Mouse (Mus musculus) liver, embryonic 15.5 days (tissue): ENCODE results near the gene Tssk6. TPM values are rescaled to one million over a fixed set of nuclear protein-coding genes. Genes with fewer than 3 reads are reported as not detected.
A peak's percentile ranks its signal among the peaks of the same experiment; 100 is the strongest.

Experiments used
- ATAC-seq: fragments of 200-750 bp; cut with Nextera tagmentation; 2 replicates; pipeline ENCODE4 v1.8.0; 2017; ENCODE audit warnings: moderate number of reproducible peaks, mild to moderate bottlenecking, moderate library complexity; ENCODE audit not compliant: insufficient read depth
- H3K27ac ChIP-seq: fragments of 300-500 bp; sonication (generic); replicated peaks from 2 replicates; pipeline ENCODE4 v1.5.1; 2015; ENCODE audit warnings: mild to moderate bottlenecking, inconsistent platforms
- H3K27me3 ChIP-seq: fragments of 300-500 bp; sonication (generic); 2 replicates; pipeline ENCODE4 v1.6.1; 2015; ENCODE audit warnings: mild to moderate bottlenecking, inconsistent platforms
- H3K36me3 ChIP-seq: fragments of 300-500 bp; sonication (generic); replicated peaks from 2 replicates; pipeline ENCODE4 v1.6.1; 2015; ENCODE audit warnings: moderate library complexity, mild to moderate bottlenecking, inconsistent platforms
- H3K4me1 ChIP-seq: fragments of 300-500 bp; sonication (generic); replicated peaks from 2 replicates; pipeline ENCODE4 v1.6.1; 2015; ENCODE audit warnings: inconsistent platforms
- H3K4me2 ChIP-seq: fragments of 300-500 bp; sonication (generic); 2 replicates; pipeline ENCODE4 v1.6.1; 2015; ENCODE audit warnings: moderate library complexity, mild to moderate bottlenecking, inconsistent platforms
- H3K4me3 ChIP-seq: fragments of 300-500 bp; sonication (generic); replicated peaks from 2 replicates; pipeline ENCODE4 v1.5.1; 2015; ENCODE audit warnings: mild to moderate bottlenecking, inconsistent platforms
- H3K9ac ChIP-seq: fragments of 300-500 bp; sonication (generic); 2 replicates; pipeline ENCODE4 v1.6.1; 2015; ENCODE audit warnings: moderate library complexity, mild to moderate bottlenecking, inconsistent platforms
- H3K9me3 ChIP-seq: fragments of 300-500 bp; sonication (generic); replicated peaks from 2 replicates; pipeline ENCODE4 v1.6.1; 2016; ENCODE audit warnings: inconsistent platforms
- WGBS: fragments of 180-500 bp; shearing (Covaris S2); methylation state at CpG from one replicate; pipeline ENCODE4 v1.1.7; 2015; ENCODE audit warnings: mixed read lengths; ENCODE audit not compliant: insufficient replicate concordance; 5-methylcytosine and 5-hydroxymethylcytosine counted together
- polyA plus RNA-seq: library from polyadenylated mRNA; unstranded; fragments of >200 nt; fragmentation: Nextera tagmentation; extraction: Ambion mirVana; gene quantifications from 2 replicates; pipeline ENCODE4 v1.2.1, GENCODE M21; 2015

Gene Tssk6
- polyA plus RNA-seq, 1 experiment from 2014 or later: 2.1 TPM

DNA sequence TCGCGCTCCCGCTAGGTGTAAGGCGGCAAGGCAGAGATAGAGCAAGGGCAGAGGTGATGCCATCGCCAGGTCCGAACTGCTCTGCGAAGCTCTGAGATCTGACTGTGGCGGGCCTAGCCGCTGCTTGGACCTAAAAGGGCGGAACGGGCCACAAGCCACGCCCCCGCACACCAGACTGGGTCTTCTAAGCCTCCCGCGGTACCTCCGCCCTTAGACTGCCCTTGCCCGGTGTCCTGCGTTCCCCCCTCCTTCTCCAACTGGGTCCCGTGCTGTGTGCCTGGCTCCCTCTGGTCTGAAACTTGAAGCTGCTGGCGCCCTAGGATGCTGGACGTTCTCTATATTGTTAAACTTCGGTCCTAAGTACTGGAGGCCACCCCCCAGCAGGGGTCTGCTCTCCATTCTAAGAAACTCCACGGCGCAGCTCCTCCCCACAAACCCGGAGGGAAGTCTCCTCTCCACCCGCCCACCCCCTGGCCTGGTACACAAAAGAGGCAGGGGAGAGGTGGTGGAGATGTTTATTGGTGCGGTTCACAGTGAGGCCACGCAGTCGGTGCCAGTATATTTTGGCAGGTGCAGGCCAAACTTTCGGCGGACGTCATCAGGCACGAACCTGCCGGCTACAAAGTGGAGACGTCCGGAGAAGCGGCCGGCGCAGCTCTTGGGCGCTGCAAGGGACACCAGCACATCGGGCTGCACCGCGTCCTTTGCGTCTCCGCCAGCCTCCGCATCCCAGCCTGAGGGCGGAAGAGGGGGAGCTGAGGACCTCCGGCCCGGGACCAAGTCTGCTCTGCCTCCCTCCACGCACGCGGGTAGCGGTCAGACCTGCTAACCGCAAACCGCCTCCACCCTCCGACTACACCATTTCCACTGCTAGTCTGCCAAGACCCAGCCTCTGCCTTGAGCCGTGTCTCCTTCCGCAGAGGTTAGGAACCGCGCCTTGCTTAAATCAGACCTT, 14.4 kb upstream of the Tssk6 start, which contains the start of gene Cilp2:
Cilp2 (minus strand) TSS at position 399 of the 955 bp plus-strand sequence.
- Histone ChIP-seq H3K27ac (no peak within 1 kb of the TSS), H3K4me3 (0 out of 2 replicates have a peak within 1 kb of the TSS, but pooled peaks have one; percentile 14), H3K9me3 (no peaks in the 10 kb centered on the region), H3K27me3 (peaks cover 88% of the 10 kb centered on the region), H3K36me3 (no peaks in the 10 kb centered on the region), H3K4me2 (peak within 1 kb of the TSS; percentile 37), H3K4me1 (peaks cover 21% of the 10 kb centered on the region), H3K9ac (no peak within 1 kb of the TSS)
- no peak for ATAC-seq
- WGBS: 2% methylated on average over 60 of the region's 60 CpGs

DNA sequence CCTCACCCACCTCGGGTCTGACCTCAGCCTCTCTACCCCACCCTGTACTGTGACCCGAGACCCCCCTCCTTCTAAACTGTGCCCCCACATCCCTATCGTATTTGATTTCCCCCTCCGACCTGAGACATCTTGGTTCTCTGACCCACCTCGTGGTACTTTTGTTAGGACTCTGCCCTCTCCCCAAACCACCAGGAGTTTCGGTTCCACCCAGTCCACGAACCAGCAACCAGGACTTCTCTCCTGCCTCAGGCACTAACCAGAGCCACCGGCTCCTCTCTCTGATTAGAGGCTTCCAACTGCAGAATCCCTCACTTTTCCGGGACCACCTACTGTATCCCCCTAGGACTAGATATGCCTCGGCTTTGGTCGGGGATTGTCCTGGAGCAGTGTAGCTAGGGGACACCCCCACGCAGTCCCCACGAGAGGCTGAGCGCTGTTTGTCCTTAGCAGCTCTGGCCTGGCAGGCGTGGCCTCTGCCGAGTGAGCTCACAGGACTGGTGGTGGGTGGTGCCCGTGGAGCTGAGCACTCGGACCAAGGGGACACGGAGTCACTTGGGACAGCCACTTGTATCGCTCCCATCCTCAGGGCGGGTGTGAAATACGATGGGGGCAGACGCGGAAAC, 13.6 kb upstream of the Tssk6 start:
- Histone ChIP-seq H3K4me3 (peak overlapping the region; percentile 14; the same call in 1 of the 2 replicates), H3K36me3 (peaks cover 2% of the 10 kb centered on the region), H3K4me1 (peaks cover 21% of the 10 kb centered on the region), H3K27me3 (peaks cover 80% of the 10 kb centered on the region), H3K9me3 (no peaks in the 10 kb centered on the region), H3K9ac (no peak overlapping the region), H3K4me2 (peak overlapping the region; percentile 37), H3K27ac (no peak overlapping the region)
- ATAC-seq: no peak
- 5% methylated on average over 24 of the region's 24 CpGs for WGBS

DNA sequence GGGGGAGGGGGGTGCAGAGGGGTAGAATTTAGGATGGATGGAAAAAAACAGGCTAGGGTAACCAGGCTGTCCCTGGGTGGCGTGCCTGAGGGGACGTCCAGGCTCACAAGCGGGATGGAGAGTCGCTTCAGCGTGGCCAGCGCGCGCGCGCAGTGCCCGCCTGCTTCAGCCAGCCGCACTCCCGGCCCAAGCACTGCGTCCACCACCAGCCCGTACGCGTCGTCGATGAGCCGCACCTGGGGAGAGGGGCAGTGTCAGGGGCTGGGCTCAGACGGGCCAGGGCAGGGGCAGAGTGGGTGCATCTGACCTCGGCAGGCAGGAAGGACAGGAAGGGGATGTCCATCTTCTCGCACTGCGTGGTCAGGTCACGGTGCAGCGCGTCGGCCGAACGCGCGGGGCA, 13.1 kb upstream of the Tssk6 start:
- Histone ChIP-seq H3K4me3 (peak overlapping the region; percentile 14; the same call in 1 of the 2 replicates), H3K4me2 (peak overlapping the region; percentile 29), H3K27ac (no peak overlapping the region), H3K9me3 (no peaks in the 10 kb centered on the region), H3K4me1 (peaks cover 21% of the 10 kb centered on the region), H3K9ac (no peak overlapping the region), H3K36me3 (peaks cover 8% of the 10 kb centered on the region), H3K27me3 (peaks cover 75% of the 10 kb centered on the region)
- no peak for ATAC-seq
- WGBS: 6% methylated on average over 32 of the region's 32 CpGs

DNA sequence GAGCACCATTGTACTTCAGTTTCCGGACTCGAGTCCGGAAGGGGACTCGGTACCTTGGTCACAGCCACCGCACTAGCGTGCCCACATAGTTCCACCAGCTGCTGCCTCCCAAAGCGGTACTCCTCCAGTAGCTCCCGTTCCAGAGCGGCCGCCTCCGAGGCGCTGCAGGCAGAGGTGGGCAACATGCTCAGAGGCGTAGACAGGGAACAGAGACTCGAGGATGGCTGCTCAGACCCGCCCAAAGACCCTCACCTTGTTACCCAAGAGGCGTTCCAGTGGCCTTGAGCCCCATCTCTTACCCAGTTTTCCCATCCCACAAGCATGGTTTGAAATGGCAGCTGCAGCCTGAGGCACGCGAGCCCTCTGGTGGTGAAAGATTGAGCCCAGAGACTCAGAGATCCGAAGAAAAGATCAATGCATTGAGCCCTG, 11.2 kb upstream of the Tssk6 start:
- WGBS: 40% methylated on average over 19 of the region's 19 CpGs
- Histone ChIP-seq H3K27ac (no peak overlapping the region), H3K9ac (no peak overlapping the region), H3K9me3 (no peaks in the 10 kb centered on the region), H3K4me2 (no peak overlapping the region), H3K36me3 (peaks cover 22% of the 10 kb centered on the region), H3K27me3 (peaks cover 55% of the 10 kb centered on the region), H3K4me3 (no peak overlapping the region), H3K4me1 (peaks cover 27% of the 10 kb centered on the region)
- no peak for ATAC-seq

DNA sequence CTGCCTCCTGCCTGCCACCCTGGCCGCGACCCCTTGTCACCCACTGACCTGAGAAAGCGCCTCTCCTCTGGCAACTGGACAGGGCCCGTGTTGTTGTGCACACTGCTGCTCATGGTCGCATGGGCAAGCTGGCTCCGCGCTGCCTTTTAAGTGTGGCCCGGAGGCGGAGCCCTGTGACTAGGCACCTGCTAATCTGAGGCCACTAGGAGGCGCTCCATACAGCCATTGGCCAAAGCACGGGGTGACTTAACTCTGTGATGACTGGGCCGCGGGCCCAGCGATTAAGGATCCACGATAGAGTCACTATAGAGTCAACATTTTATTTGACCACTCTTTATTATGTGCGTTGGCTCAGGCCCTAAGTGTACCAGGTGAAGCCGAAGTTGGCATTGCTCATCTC, 8.1 kb upstream of the Tssk6 start:
- peaks cover 36% of the 10 kb centered on the region for H3K36me3 ChIP-seq
- ATAC-seq: no peak
- no peak overlapping the region for H3K9ac ChIP-seq
- H3K4me3 ChIP-seq: no peak overlapping the region
- WGBS: 66% methylated on average over 17 of the region's 17 CpGs
- H3K9me3 ChIP-seq: no peaks in the 10 kb centered on the region
- no peak overlapping the region for H3K4me2 ChIP-seq
- no peak overlapping the region for H3K27ac ChIP-seq
- H3K27me3 ChIP-seq: peaks cover 25% of the 10 kb centered on the region
- H3K4me1 ChIP-seq: peaks cover 43% of the 10 kb centered on the region

DNA sequence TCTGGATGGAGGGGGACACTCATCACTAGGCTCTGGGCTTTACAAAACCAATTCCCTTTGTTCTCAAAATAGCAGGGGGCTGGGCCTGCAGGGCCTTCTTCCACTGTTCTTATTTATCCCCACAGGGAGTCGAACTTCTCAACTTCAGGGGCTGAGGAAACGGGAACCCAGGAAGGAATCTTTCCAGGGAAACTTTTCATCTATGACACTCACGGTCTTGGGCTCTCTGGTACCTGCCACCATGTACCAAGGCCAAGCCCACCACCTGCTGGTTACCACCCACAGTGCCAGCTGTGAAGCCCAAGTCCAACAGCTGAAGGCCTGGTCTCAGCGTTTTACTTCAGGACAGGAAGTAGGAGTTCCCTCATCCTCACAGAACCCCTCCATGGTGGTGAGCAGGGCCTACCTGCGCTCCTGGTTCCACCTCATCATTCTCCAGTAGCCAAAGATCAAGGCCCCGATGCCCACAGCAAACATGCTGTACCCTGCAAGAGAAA, 7.1 kb upstream of the Tssk6 start:
- Histone ChIP-seq H3K4me2 (no peak overlapping the region), H3K9ac (no peak overlapping the region), H3K36me3 (peaks cover 36% of the 10 kb centered on the region), H3K4me1 (peaks cover 44% of the 10 kb centered on the region), H3K4me3 (no peak overlapping the region), H3K27ac (no peak overlapping the region), H3K27me3 (peaks cover 15% of the 10 kb centered on the region), H3K9me3 (no peaks in the 10 kb centered on the region)
- 72% methylated on average over 6 of the region's 6 CpGs for WGBS
- ATAC-seq: no peak

DNA sequence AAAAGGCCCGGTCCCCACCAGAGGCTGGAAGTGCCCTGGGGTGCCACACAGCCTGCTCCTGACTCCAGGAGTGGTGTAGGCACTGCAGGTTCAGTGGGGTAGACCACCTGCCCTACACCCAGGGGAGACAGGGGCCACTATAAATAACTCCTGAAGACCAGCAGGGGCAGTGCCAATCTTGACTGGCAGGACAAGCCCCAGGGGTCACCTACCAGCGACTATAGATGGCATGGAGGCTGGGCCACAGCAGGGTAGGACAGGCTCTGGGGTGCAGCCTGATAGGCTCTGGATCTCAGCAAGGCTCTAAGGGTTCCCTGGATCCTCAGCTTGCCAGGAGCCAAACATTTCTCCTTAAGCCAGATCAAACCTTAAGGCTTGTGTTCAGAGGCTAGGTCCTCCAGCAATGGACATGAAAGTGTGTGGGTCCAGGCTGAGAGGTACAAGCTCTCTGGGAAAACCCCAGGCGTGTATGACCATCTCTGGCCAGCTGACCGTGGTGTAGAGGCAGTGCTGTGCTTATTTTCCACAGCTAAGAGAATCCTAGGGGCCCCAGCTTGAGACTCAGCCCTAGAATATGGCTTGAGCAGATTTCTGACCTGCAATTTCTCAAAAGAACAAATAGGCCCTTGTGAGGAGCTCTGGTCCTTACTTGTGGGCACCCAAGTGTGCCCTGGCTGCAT, 6.1 kb upstream of the Tssk6 start:
- Histone ChIP-seq H3K9me3 (no peaks in the 10 kb centered on the region), H3K4me1 (peaks cover 54% of the 10 kb centered on the region), H3K36me3 (peaks cover 36% of the 10 kb centered on the region), H3K4me3 (no peak overlapping the region), H3K9ac (no peak overlapping the region), H3K4me2 (no peak overlapping the region), H3K27me3 (peaks cover 5% of the 10 kb centered on the region), H3K27ac (no peak overlapping the region)
- no peak for ATAC-seq
- WGBS: 75% methylated on average over 4 of the region's 4 CpGs

DNA sequence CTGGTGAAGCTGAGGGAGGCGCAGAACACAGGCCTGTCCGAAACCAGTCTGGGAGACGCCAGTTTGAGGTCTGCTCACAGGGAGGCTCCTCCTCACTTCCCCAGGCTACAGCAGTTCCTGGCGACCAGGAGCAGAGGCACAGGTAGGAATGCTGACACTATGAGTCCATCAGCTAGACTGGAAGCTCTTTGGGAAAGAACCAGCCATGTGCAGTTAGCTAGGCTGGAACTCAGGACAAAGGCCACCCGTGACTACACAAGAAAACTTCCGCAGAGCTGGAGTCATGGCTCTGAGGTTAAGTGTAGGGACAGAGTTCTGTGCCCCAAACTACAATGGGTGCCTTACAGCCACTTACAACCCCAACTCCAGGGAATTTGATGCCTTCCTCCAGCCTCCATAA, 4.1 kb upstream of the Tssk6 start:
- Histone ChIP-seq H3K9ac (peak overlapping the region; percentile 5; the same call in 1 of the 2 replicates), H3K4me3 (no peak overlapping the region), H3K27me3 (no peaks in the 10 kb centered on the region), H3K27ac (no peak overlapping the region), H3K4me1 (peaks cover 67% of the 10 kb centered on the region), H3K36me3 (peaks cover 36% of the 10 kb centered on the region), H3K4me2 (no peak overlapping the region), H3K9me3 (no peaks in the 10 kb centered on the region)
- WGBS: 76% methylated on average over 6 of the region's 6 CpGs
- ATAC-seq: no peak

DNA sequence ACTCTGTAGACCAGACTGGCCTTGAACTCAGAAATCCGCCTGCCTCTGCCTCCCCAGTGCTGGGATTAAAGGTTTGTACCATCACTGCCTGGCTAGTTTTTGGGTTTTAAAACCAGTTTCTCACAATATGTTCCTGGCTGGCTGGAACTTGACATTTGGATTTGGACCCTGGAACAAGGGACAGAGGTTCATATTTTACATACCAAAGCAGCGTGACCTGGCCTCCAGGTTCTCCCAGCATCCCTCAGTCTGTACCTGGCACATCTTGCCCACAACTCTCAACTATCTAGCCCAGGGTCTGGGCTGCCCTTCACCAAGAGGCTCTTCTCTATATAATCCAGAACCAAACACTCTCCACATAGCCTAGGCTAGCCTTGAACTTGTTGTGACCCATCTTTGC, 2.1 kb upstream of the Tssk6 start:
- peak overlapping the region; percentile 65; the same call in 1 of the 2 replicates for H3K4me3 ChIP-seq
- ATAC-seq: no peak
- no peak overlapping the region for H3K27ac ChIP-seq
- peaks cover 19% of the 10 kb centered on the region; the same call in 1 of the 2 replicates for H3K36me3 ChIP-seq
- H3K4me1 ChIP-seq: peaks cover 81% of the 10 kb centered on the region
- 89% methylated on average over 2 of the region's 2 CpGs for WGBS
- peak overlapping the region; percentile 99 for H3K4me2 ChIP-seq
- H3K9me3 ChIP-seq: no peaks in the 10 kb centered on the region
- no peak overlapping the region for H3K9ac ChIP-seq
- no peaks in the 10 kb centered on the region for H3K27me3 ChIP-seq

DNA sequence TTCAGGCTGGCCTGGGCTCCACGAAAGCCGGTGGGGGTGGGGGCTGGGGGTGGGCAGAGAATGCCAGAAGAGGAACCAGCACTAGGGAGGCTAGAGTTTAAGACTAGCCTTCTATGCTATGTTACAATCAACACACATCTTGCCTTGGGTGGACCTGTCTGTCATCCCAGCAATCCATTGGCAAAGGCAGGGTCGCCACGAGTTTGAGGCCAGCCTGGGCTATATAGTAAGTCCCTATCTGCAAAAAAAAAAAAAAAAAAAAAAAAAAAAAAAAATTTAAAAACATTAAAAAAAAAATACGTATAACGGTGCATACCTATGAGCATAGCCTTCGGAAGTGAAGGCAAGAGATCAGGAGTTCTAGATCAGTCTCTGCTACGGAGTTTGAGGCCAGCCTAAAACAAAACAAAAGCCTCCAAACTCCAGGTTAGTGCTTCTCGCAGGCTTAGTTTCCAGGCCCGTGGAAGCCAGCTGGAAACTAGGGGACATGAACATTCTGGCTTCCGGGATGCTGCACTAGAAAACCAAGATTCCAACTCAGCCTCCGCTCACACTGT, 1.0 kb upstream of the Tssk6 start:
- no peaks in the 10 kb centered on the region for H3K9me3 ChIP-seq
- peak overlapping the region; percentile 88 for H3K9ac ChIP-seq
- peaks cover 14% of the 10 kb centered on the region; the same call in 1 of the 2 replicates for H3K36me3 ChIP-seq
- peak; percentile 15 for ATAC-seq
- H3K27me3 ChIP-seq: no peaks in the 10 kb centered on the region
- peak overlapping the region; percentile 65 for H3K4me3 ChIP-seq
- H3K4me2 ChIP-seq: peak overlapping the region; percentile 99
- WGBS: 7% methylated on average over 12 of the region's 12 CpGs
- peaks cover 89% of the 10 kb centered on the region for H3K4me1 ChIP-seq
- H3K27ac ChIP-seq: peak overlapping the region; percentile 96
